Mouse (Mus musculus) heart, embryonic 12.5 days (tissue): ENCODE measurements around the gene Rgs12. TPM values are rescaled to one million over a fixed set of nuclear protein-coding genes. Genes with fewer than 3 reads are reported as not detected.

Experiments used
- ATAC-seq: fragments of 200-750 bp; cut with Nextera tagmentation; 2 replicates; pipeline ENCODE4 v1.8.0; 2017; ENCODE audit warnings: moderate TSS enrichment, moderate library complexity; ENCODE audit not compliant: insufficient number of reproducible peaks, low FRiP score
- H3K27ac ChIP-seq: fragments of 300-500 bp; sonication (generic); 2 replicates; pipeline ENCODE4 v1.5.1; 2016; ENCODE audit warnings: mild to moderate bottlenecking, moderate library complexity; ENCODE audit not compliant: poor library complexity, severe bottlenecking
- H3K27me3 ChIP-seq: fragments of 300-500 bp; sonication (generic); replicated peaks from 2 replicates; pipeline ENCODE4 v1.6.1; 2016; ENCODE audit warnings: mild to moderate bottlenecking, moderate library complexity
- H3K36me3 ChIP-seq: fragments of 300-500 bp; sonication (generic); 2 replicates; pipeline ENCODE4 v1.6.1; 2016; ENCODE audit warnings: mild to moderate bottlenecking, moderate library complexity
- H3K4me1 ChIP-seq: fragments of 300-500 bp; sonication (generic); replicated peaks from 2 replicates; pipeline ENCODE4 v1.6.1; 2016; ENCODE audit warnings: mild to moderate bottlenecking
- H3K4me2 ChIP-seq: fragments of 300-500 bp; sonication (generic); 2 replicates; pipeline ENCODE4 v1.6.1; 2016; ENCODE audit warnings: mild to moderate bottlenecking, moderate library complexity
- H3K4me3 ChIP-seq: fragments of 300-500 bp; sonication (generic); 2 replicates; pipeline ENCODE4 v1.5.1; 2016; ENCODE audit warnings: mild to moderate bottlenecking
- H3K9ac ChIP-seq: fragments of 300-500 bp; sonication (generic); 2 replicates; pipeline ENCODE4 v1.6.1; 2016; ENCODE audit warnings: mild to moderate bottlenecking, moderate library complexity
- H3K9me3 ChIP-seq: fragments of 300-500 bp; sonication (generic); replicated peaks from 2 replicates; pipeline ENCODE4 v1.6.1; 2016; ENCODE audit warnings: mild to moderate bottlenecking, moderate library complexity
- WGBS: fragments of 180-500 bp; shearing (Covaris S2); methylation state at CpG from one replicate; pipeline ENCODE4 v1.1.7; 2016; 5-methylcytosine and 5-hydroxymethylcytosine counted together
- polyA plus RNA-seq: library from polyadenylated mRNA; unstranded; fragments of >200 nt; fragmentation: Nextera tagmentation; extraction: Ambion mirVana; gene quantifications from 2 replicates; pipeline ENCODE4 v1.2.1, GENCODE M21; 2016

The Rgs12 gene
- polyA plus RNA-seq, 1 experiment from 2014 or later: 35.6 TPM

DNA sequence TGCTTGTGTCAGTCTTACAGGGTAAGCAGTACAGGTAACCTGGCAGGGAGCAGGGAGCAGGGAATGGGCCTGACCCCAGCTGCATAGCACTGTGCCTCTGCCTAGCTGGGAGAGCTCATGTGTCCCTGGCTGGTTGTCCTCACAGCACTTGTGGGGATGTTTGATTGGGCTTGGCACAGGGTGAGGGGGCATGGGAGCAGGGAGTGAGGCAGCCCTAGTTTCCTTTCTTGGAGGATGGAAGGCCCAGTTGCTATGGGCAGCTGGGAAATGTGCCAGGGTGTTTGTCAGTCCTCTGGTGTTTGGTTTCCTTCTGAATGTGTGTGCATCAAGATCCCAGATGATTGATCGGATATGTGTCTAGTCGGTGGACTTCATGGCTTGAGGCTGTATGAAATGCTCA lies 7.8 kb downstream of the Rgs12 start:
- no peaks in the 10 kb centered on the region for H3K27me3 ChIP-seq
- WGBS: 76% methylated on average over 2 of the region's 2 CpGs
- ATAC-seq: no peak
- H3K9ac ChIP-seq: no peak overlapping the region
- H3K9me3 ChIP-seq: 0 out of 2 replicates have a peak, but pooled peaks cover 3% of the 10 kb centered on the region
- peaks cover 84% of the 10 kb centered on the region for H3K4me1 ChIP-seq
- peaks cover 8% of the 10 kb centered on the region for H3K36me3 ChIP-seq
- no peak overlapping the region for H3K4me3 ChIP-seq
- H3K27ac ChIP-seq: peak overlapping the region; percentile 23; the same call in 1 of the 2 replicates
- no peak overlapping the region for H3K4me2 ChIP-seq

GRCm38 (mm10) chr5:34960021-34960420 lies 10.8 kb downstream of the Rgs12 start:
- H3K27me3 ChIP-seq: no peaks in the 10 kb centered on the region
- H3K9me3 ChIP-seq: no peaks in the 10 kb centered on the region
- H3K4me2 ChIP-seq: no peak overlapping the region
- WGBS: 39% methylated on average over 1 of the region's 1 CpGs
- H3K27ac ChIP-seq: no peak overlapping the region
- H3K4me1 ChIP-seq: peaks cover 81% of the 10 kb centered on the region
- H3K4me3 ChIP-seq: no peak overlapping the region
- H3K9ac ChIP-seq: no peak overlapping the region
- no peak for ATAC-seq
- peaks cover 7% of the 10 kb centered on the region for H3K36me3 ChIP-seq

- no peak overlapping the region for H3K4me3 ChIP-seq
- no peak overlapping the region for H3K9ac ChIP-seq
- no peak overlapping the region for H3K27ac ChIP-seq
- no peaks in the 10 kb centered on the region for H3K27me3 ChIP-seq
- H3K36me3 ChIP-seq: peaks cover 47% of the 10 kb centered on the region
- H3K9me3 ChIP-seq: no peaks in the 10 kb centered on the region
- H3K4me1 ChIP-seq: peaks cover 44% of the 10 kb centered on the region
- no peak for ATAC-seq
- WGBS: 95% methylated on average over 12 of the region's 12 CpGs
- no peak overlapping the region for H3K4me2 ChIP-seq
Observed at GRCm38 (mm10) chr5:34965531-34965930, 16.3 kb downstream of the Rgs12 start.

DNA sequence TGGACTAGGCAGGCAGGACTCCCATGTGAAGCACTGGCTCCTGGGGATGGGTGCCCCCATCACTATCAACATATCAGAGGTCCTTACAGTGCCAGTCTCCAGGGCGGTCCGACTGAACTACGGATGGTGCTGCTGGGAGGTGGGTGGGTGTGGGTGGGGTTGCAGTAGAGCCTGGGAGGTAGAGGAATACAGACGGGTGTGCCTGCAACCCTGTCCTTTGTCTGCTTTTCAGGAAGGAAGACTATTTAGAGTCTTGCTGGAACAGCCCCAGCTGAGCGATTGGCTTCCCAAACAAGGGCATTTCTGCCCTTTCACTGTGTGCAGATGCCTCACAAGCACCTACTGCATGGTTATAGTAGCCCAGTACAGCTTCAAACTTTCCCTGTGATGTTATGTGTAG lies 19.1 kb downstream of the Rgs12 start:
- H3K27ac ChIP-seq: no peak overlapping the region
- 65% methylated on average over 5 of the region's 5 CpGs for WGBS
- H3K27me3 ChIP-seq: no peaks in the 10 kb centered on the region
- H3K9me3 ChIP-seq: no peaks in the 10 kb centered on the region
- no peak overlapping the region for H3K4me3 ChIP-seq
- H3K9ac ChIP-seq: no peak overlapping the region
- peaks cover 51% of the 10 kb centered on the region for H3K36me3 ChIP-seq
- no peak overlapping the region for H3K4me2 ChIP-seq
- ATAC-seq: no peak
- peaks cover 48% of the 10 kb centered on the region for H3K4me1 ChIP-seq

- Histone ChIP-seq H3K4me2 (no peak overlapping the region), H3K4me3 (no peak overlapping the region), H3K9me3 (no peaks in the 10 kb centered on the region), H3K27me3 (no peaks in the 10 kb centered on the region), H3K4me1 (peaks cover 69% of the 10 kb centered on the region), H3K9ac (no peak overlapping the region), H3K36me3 (peaks cover 42% of the 10 kb centered on the region), H3K27ac (peak overlapping the region; percentile 68; the same call in 1 of the 2 replicates)
- no peak for ATAC-seq
- 77% methylated on average over 3 of the region's 3 CpGs for WGBS
Observed at GRCm38 (mm10) chr5:34972471-34972870, 23.2 kb downstream of the Rgs12 start.

- ATAC-seq: no peak
- Histone ChIP-seq H3K27ac (0 out of 2 replicates have a peak overlapping the region, but pooled peaks have one; percentile 2), H3K4me3 (no peak overlapping the region), H3K9ac (0 out of 2 replicates have a peak overlapping the region, but pooled peaks have one; percentile 11), H3K4me1 (peaks cover 67% of the 10 kb centered on the region), H3K27me3 (no peaks in the 10 kb centered on the region), H3K36me3 (peaks cover 40% of the 10 kb centered on the region), H3K4me2 (no peak overlapping the region), H3K9me3 (no peaks in the 10 kb centered on the region)
- 86% methylated on average over 8 of the region's 8 CpGs for WGBS
Observed at GRCm38 (mm10) chr5:34973560-34974317, 24.5 kb downstream of the Rgs12 start.

GRCm38 (mm10) chr5:34974773-34975443 lies 25.7 kb downstream of the Rgs12 start:
- no peaks in the 10 kb centered on the region for H3K9me3 ChIP-seq
- H3K27ac ChIP-seq: 0 out of 2 replicates have a peak overlapping the region, but pooled peaks have one; percentile 2
- no peak overlapping the region for H3K4me2 ChIP-seq
- H3K4me1 ChIP-seq: peaks cover 79% of the 10 kb centered on the region
- no peak overlapping the region for H3K4me3 ChIP-seq
- no peaks in the 10 kb centered on the region for H3K27me3 ChIP-seq
- ATAC-seq: peak; percentile 58; the same call in 1 of the 2 replicates
- 64% methylated on average over 11 of the region's 11 CpGs for WGBS
- H3K9ac ChIP-seq: no peak overlapping the region
- H3K36me3 ChIP-seq: peaks cover 33% of the 10 kb centered on the region

GRCm38 (mm10) chr5:34976540-34977292 lies 27.5 kb downstream of the Rgs12 start:
- Histone ChIP-seq H3K27ac (peak overlapping the region; percentile 51), H3K4me2 (peak overlapping the region; percentile 3; the same call in 1 of the 2 replicates), H3K9ac (no peak overlapping the region), H3K4me1 (peaks cover 83% of the 10 kb centered on the region), H3K9me3 (no peaks in the 10 kb centered on the region), H3K4me3 (no peak overlapping the region), H3K27me3 (no peaks in the 10 kb centered on the region), H3K36me3 (peaks cover 32% of the 10 kb centered on the region)
- 76% methylated on average over 9 of the region's 9 CpGs for WGBS
- no peak; the same call in 1 of the 2 replicates for ATAC-seq

DNA sequence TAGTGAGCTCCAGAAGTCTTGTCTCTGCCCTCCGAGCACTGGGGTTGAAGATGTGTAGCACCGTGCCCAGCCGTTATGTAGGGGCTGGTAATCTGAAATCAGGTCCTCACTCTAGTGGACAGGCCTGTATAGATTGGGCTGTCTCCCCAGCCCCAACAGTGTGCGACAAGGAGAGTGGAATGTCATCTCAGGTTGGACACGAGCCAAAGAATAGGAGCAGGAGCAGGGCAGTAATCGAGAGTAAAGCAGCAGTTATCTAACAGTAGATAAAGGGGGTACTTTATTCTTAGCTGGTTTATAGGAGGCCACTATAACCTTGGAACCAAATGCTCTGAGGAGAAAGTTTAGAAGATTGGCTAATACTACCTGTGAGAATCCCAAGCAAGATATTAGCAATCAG lies 30.9 kb downstream of the Rgs12 start:
- H3K27ac ChIP-seq: peak overlapping the region; percentile 74
- H3K9me3 ChIP-seq: no peaks in the 10 kb centered on the region
- no peak overlapping the region for H3K9ac ChIP-seq
- H3K36me3 ChIP-seq: peaks cover 48% of the 10 kb centered on the region
- whole genome bisulfite sequencing: 11% methylated on average over 6 of the region's 6 CpGs
- peaks cover 56% of the 10 kb centered on the region for H3K4me1 ChIP-seq
- H3K4me2 ChIP-seq: peak overlapping the region; percentile 20; the same call in 1 of the 2 replicates
- peak; percentile 61 for ATAC-seq
- no peaks in the 10 kb centered on the region for H3K27me3 ChIP-seq
- H3K4me3 ChIP-seq: no peak overlapping the region

DNA sequence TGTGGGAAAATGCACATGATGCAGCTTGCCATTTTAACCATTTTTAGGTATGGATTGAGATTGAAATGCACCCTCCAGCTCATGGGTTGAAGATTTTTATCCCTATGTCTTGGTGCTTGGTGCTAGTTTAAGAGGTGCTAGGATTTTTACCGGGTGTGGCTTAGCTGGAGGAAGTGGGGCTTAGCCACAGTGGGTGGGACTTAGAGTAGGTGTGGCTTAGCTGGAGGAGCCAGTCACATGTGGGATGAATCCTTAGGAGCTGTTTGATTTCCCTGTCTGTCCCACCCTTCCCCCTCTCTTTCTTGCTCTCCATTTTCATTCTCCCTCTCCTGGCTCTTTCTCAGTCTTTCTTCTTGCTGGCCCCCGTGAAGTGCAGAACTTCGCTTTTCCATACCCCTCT lies 32.5 kb downstream of the Rgs12 start:
- no peaks in the 10 kb centered on the region for H3K27me3 ChIP-seq
- no peaks in the 10 kb centered on the region for H3K9me3 ChIP-seq
- H3K4me1 ChIP-seq: peaks cover 44% of the 10 kb centered on the region
- no peak overlapping the region for H3K4me3 ChIP-seq
- 50% methylated on average over 3 of the region's 3 CpGs for whole genome bisulfite sequencing
- H3K36me3 ChIP-seq: peaks cover 36% of the 10 kb centered on the region
- no peak overlapping the region for H3K27ac ChIP-seq
- no peak overlapping the region for H3K4me2 ChIP-seq
- ATAC-seq: no peak
- H3K9ac ChIP-seq: no peak overlapping the region

DNA sequence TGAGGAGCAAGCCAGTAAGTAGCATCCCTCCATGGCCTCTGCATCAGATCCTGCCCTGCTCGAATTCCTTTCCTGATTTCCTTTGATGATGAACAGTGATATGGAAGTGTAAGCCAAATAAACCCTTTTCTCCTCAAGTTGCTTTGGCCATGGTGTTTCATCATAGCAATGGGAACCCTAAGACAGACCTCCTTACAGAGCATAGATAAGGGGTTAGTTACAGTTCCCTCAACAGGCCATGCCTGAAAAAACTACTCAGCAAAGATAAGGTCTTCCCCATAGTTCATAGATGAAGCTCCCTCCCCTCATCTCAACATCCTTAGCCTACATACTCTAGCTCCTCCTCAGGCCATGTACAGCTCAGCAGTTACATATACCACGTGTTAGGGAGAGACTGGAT lies 35.7 kb downstream of the Rgs12 start:
- ATAC-seq: no peak
- H3K9ac ChIP-seq: no peak overlapping the region
- WGBS: 71% methylated on average over 2 of the region's 2 CpGs

More for the DNA sequence above, 35.7 kb downstream of the Rgs12 start:
- Histone ChIP-seq H3K4me2 (no peak overlapping the region), H3K27ac (no peak overlapping the region), H3K27me3 (no peaks in the 10 kb centered on the region), H3K4me1 (peaks cover 49% of the 10 kb centered on the region), H3K4me3 (no peak overlapping the region), H3K36me3 (peaks cover 36% of the 10 kb centered on the region), H3K9me3 (no peaks in the 10 kb centered on the region)
